Mouse (Mus musculus): ENCODE data around the gene Acat1. TPM values are rescaled to one million over a fixed set of nuclear protein-coding genes. Genes with fewer than 3 reads are reported as not detected.

The Acat1 gene
- polyA plus RNA-seq (2012; fragmentation: generic; extraction: Trizol) = 28.3 TPM
- long read RNA-seq, experiment 1, transcript Acat1-201 (12 exons, 3,405 nt) = major isoform, 99 of 109 reads
- long read RNA-seq, experiment 1, partial matches to known transcripts = 4 of 109 reads
- long read RNA-seq, experiment 1, other reads (novel, unspliced or antisense) = 6 of 109 reads
- long read RNA-seq, experiment 2, transcript Acat1-201 (12 exons, 3,405 nt) = major isoform, 311 of 332 reads
- long read RNA-seq, experiment 2, partial matches to known transcripts = 2 of 332 reads
- long read RNA-seq, experiment 2, other reads (novel, unspliced or antisense) = 19 of 332 reads

DNA sequence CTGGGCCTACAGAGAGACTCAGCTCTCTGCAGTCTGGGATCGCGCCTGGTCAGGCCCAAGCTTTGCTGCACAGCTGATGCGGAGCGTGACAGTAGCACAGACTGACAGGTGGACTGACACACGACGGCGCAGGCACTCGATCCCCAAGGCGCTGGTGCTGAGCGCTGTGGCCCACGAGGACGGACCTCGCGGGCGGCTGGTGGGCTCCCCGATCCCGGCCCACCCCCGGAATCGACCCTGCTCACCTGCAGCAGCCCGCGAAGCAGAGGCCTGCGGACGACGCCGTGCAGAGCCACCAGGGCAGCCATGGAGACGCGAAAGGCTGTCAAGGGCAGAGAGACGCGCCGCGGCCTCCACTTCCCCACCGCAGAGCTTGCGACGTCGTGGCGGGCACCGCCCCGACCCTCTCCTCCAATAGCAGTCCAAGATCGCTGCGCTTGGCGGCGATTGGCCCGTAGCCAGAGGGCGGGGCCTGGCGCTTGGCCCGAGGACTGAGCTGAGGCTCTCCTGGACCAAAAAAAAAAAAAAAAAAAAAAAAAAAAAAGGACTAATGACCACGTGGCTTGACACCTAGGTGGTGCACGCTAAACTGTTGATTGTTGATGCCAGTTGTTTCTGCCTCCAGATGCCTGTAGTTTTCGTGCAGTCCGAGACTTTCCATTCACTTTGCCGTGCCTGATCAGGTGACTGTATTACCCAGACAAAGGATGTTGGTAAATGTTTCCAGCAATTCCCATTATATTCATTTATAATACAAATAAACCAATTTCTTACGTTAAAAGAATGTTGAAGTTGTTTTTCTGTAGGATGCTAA, at the start of gene Acat1:
Acat1 (minus strand) TSS at position 415 of the 814 bp plus-strand sequence.
- Histone ChIP-seq H3K36me3 (ENCODE audit: control insufficient read depth, insufficient read depth) (peaks cover 5% of the 10 kb centered on the region), H3K79me3 (ENCODE audit: low read depth) (peaks cover 19% of the 10 kb centered on the region), H3K4me3 (ENCODE audit: insufficient read depth, poor library complexity, severe bottlenecking) (peak within 1 kb of the TSS; percentile 49), H3ac (ENCODE audit: control insufficient read depth, insufficient read length, low read depth) (peak within 1 kb of the TSS; percentile 78), H3K79me2 (ENCODE audit: control insufficient read depth, insufficient read depth) (peaks cover 33% of the 10 kb centered on the region), H3K27me3 (ENCODE audit: control insufficient read depth, insufficient read depth, insufficient read length) (no peaks in the 10 kb centered on the region)
- TF ChIP-seq USF1 (IDR thresholded peaks at IDR 0.05; ENCODE audit: low read depth) (peak; percentile 68), MAX (IDR thresholded peaks at IDR 0.05) (peak; percentile 60), MYOG (IDR thresholded peaks at IDR 0.05; ENCODE audit: control insufficient read depth, extremely low read depth, insufficient read length) (no peak), CEBPB (IDR thresholded peaks at IDR 0.05; ENCODE audit: low read depth) (no peak), FOSL1 (IDR thresholded peaks at IDR 0.05; ENCODE audit: insufficient read depth, low read length, poor library complexity, severe bottlenecking) (no peak), MYOD1 (IDR thresholded peaks at IDR 0.05; ENCODE audit: control insufficient read depth, insufficient read length, low read depth) (peak; percentile 26)

DNA sequence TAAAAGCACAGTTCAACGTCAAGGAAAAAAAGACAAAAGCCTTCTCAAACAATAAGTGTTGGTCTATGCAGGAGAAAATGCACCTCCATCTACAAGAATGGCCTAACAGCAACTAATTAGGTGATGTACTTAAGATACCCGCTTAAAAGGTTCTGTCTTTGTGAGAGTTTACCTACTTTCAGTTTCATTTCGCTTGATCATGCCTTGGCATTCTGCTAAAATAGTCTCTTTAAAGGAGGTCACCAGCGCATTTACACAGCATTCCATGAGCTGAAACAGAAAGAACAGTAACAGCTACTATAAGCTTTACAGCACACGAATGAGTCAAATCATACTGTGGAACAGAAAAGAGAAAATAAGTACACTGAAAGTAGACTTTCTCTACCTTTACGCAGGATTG, 24.6 kb upstream of the Acat1 start:
- Histone ChIP-seq H3K79me3 (ENCODE audit: low read depth) (no peaks in the 10 kb centered on the region), H3K79me2 (ENCODE audit: control insufficient read depth, insufficient read depth) (no peaks in the 10 kb centered on the region), H3K4me3 (ENCODE audit: insufficient read depth, poor library complexity, severe bottlenecking) (no peak overlapping the region), H3ac (ENCODE audit: control insufficient read depth, insufficient read length, low read depth) (no peak overlapping the region), H3K27me3 (ENCODE audit: control insufficient read depth, insufficient read depth, insufficient read length) (no peaks in the 10 kb centered on the region), H3K36me3 (ENCODE audit: control insufficient read depth, insufficient read depth) (peaks cover 56% of the 10 kb centered on the region)
- no peak for TF ChIP-seq FOSL1 (IDR thresholded peaks at IDR 0.05; ENCODE audit: insufficient read depth, low read length, poor library complexity, severe bottlenecking)
- no peak for TF ChIP-seq MYOG (IDR thresholded peaks at IDR 0.05; ENCODE audit: control insufficient read depth, extremely low read depth, insufficient read length)
- no peak for TF ChIP-seq CEBPB (IDR thresholded peaks at IDR 0.05; ENCODE audit: low read depth)
- no peak for TF ChIP-seq CTCF (IDR thresholded peaks at IDR 0.05; ENCODE audit: control insufficient read depth, insufficient read depth, insufficient read length)
- TF ChIP-seq MAX (IDR thresholded peaks at IDR 0.05) = no peak
- TF ChIP-seq MYOD1 (IDR thresholded peaks at IDR 0.05; ENCODE audit: control insufficient read depth, insufficient read length, low read depth) = no peak
- no peak for TF ChIP-seq USF1 (IDR thresholded peaks at IDR 0.05; ENCODE audit: low read depth)

DNA sequence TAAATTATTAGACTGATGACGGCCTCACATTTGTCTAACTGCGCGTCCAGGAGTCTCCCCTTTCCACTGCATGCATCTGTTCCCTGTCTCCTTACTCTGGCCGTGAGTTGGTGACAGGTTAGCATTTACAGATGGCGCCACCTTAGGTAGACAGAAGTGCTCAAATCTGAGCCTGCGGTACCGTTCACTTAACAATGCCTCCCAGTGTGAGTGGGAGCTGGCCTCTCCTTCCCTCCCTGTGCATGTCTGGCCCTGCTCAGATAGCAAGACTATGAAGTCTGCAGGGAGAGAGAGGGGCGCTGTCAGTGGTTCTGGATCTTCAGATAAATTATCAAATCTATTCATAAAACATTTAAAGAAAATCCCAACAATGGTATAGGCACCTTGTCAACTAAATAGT, 5.1 kb upstream of the Acat1 start:
- Histone ChIP-seq H3K79me2 (ENCODE audit: control insufficient read depth, insufficient read depth) (no peaks in the 10 kb centered on the region), H3K27me3 (ENCODE audit: control insufficient read depth, insufficient read depth, insufficient read length) (no peaks in the 10 kb centered on the region), H3K36me3 (ENCODE audit: control insufficient read depth, insufficient read depth) (peaks cover 44% of the 10 kb centered on the region), H3K4me3 (ENCODE audit: insufficient read depth, poor library complexity, severe bottlenecking) (no peak overlapping the region), H3K79me3 (ENCODE audit: low read depth) (no peaks in the 10 kb centered on the region), H3ac (ENCODE audit: control insufficient read depth, insufficient read length, low read depth) (no peak overlapping the region)
- TF ChIP-seq CEBPB (IDR thresholded peaks at IDR 0.05; ENCODE audit: low read depth) = no peak
- no peak for TF ChIP-seq CTCF (IDR thresholded peaks at IDR 0.05; ENCODE audit: control insufficient read depth, insufficient read depth, insufficient read length)
- no peak for TF ChIP-seq MAX (IDR thresholded peaks at IDR 0.05)
- TF ChIP-seq FOSL1 (IDR thresholded peaks at IDR 0.05; ENCODE audit: insufficient read depth, low read length, poor library complexity, severe bottlenecking) = no peak
- no peak for TF ChIP-seq MYOG (IDR thresholded peaks at IDR 0.05; ENCODE audit: control insufficient read depth, extremely low read depth, insufficient read length)
- TF ChIP-seq MYOD1 (IDR thresholded peaks at IDR 0.05; ENCODE audit: control insufficient read depth, insufficient read length, low read depth) = no peak

DNA sequence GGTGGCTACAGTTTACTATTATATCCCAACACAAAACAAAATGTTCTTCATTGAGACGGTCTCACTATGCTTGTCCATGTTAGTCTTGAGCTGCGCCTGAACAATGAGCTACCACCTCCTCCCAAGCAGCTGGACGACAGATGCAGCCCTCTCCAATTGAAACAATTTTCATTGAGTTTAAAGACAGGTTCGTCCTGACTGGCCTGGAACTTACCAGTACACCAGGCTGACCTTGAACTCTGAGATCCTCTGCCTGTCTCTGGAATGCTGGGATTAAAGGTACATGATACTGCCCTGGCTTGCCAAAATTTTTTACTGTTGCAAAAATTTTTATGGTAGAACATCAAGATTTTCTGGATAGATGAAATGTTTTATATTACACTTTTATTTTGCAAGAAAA, 4.1 kb upstream of the Acat1 start:
- Histone ChIP-seq H3K4me3 (ENCODE audit: insufficient read depth, poor library complexity, severe bottlenecking) (no peak overlapping the region), H3K27me3 (ENCODE audit: control insufficient read depth, insufficient read depth, insufficient read length) (no peaks in the 10 kb centered on the region), H3K79me3 (ENCODE audit: low read depth) (peaks cover 1% of the 10 kb centered on the region), H3K36me3 (ENCODE audit: control insufficient read depth, insufficient read depth) (peaks cover 36% of the 10 kb centered on the region), H3K79me2 (ENCODE audit: control insufficient read depth, insufficient read depth) (peaks cover 6% of the 10 kb centered on the region), H3ac (ENCODE audit: control insufficient read depth, insufficient read length, low read depth) (no peak overlapping the region)
- TF ChIP-seq USF1 (IDR thresholded peaks at IDR 0.05; ENCODE audit: low read depth) (no peak), FOSL1 (IDR thresholded peaks at IDR 0.05; ENCODE audit: insufficient read depth, low read length, poor library complexity, severe bottlenecking) (no peak), CEBPB (IDR thresholded peaks at IDR 0.05; ENCODE audit: low read depth) (no peak), MYOD1 (IDR thresholded peaks at IDR 0.05; ENCODE audit: control insufficient read depth, insufficient read length, low read depth) (no peak), MAX (IDR thresholded peaks at IDR 0.05) (no peak), MYOG (IDR thresholded peaks at IDR 0.05; ENCODE audit: control insufficient read depth, extremely low read depth, insufficient read length) (no peak), CTCF (IDR thresholded peaks at IDR 0.05; ENCODE audit: control insufficient read depth, insufficient read depth, insufficient read length) (no peak)

DNA sequence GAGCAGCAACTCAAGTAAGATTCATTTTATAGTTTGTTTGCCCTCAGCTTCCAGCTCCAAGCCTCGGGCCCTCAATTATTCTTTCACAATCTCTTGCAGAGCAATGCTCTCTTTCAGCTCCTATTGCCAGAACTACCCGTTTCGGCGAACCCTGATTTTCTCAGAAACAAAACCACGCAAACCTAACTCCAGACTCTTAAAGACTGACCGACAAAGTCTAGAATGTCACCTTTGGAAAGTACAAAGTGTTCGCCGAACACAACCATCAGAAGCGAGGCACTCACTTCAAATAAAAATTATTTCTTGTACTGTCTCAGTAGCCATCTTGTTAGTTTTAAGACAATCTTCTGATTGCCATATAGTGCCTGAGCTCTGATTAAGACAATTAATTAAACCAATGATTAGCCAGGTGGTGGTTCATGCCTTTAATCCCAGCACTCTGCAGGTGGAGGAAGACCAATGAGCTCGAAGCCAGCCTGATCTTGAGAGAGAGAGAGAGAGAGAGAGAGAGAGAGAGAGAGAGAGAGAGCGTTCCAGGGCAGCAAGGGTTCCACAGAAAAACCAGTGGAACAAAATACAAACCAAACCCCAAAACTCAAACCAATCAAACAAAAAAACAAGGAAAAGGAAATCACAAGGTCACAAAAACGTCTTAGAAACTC, 745 bp downstream of the Acat1 start:
- TF ChIP-seq MYOD1 (IDR thresholded peaks at IDR 0.05; ENCODE audit: control insufficient read depth, insufficient read length, low read depth) (no peak), CEBPB (IDR thresholded peaks at IDR 0.05; ENCODE audit: low read depth) (no peak), MYOG (IDR thresholded peaks at IDR 0.05; ENCODE audit: control insufficient read depth, extremely low read depth, insufficient read length) (no peak), FOSL1 (IDR thresholded peaks at IDR 0.05; ENCODE audit: insufficient read depth, low read length, poor library complexity, severe bottlenecking) (no peak), MAX (IDR thresholded peaks at IDR 0.05) (no peak), USF1 (IDR thresholded peaks at IDR 0.05; ENCODE audit: low read depth) (no peak), CTCF (IDR thresholded peaks at IDR 0.05; ENCODE audit: control insufficient read depth, insufficient read depth, insufficient read length) (no peak)
- H3K27me3 ChIP-seq (ENCODE audit: control insufficient read depth, insufficient read depth, insufficient read length) = no peaks in the 10 kb centered on the region
- peak overlapping the region; percentile 78 for H3ac ChIP-seq (ENCODE audit: control insufficient read depth, insufficient read length, low read depth)
- no peaks in the 10 kb centered on the region for H3K36me3 ChIP-seq (ENCODE audit: control insufficient read depth, insufficient read depth)
- H3K4me3 ChIP-seq (ENCODE audit: insufficient read depth, poor library complexity, severe bottlenecking) = peak overlapping the region; percentile 49
- peaks cover 41% of the 10 kb centered on the region for H3K79me2 ChIP-seq (ENCODE audit: control insufficient read depth, insufficient read depth)
- H3K79me3 ChIP-seq (ENCODE audit: low read depth) = peaks cover 19% of the 10 kb centered on the region
